Mouse (Mus musculus): ENCODE measurements around the gene Smad9.

GRCm38 (mm10) chr3:54795806-54796205, 40.4 kb downstream of the Smad9 start:
- TF ChIP-seq CTCF (IDR thresholded peaks at IDR 0.05; ENCODE audit: control insufficient read depth, insufficient read depth, insufficient replicate concordance, low read depth, low read length): no peak
- no peak for TF ChIP-seq POLR2A (IDR thresholded peaks at IDR 0.05; ENCODE audit: control insufficient read depth, low read depth, low read length)

Data from testis, adult 2 months (tissue).